Mouse (Mus musculus) intestine, postnatal 0 days (tissue): ENCODE data around the gene Arfgap2. TPM values are rescaled to one million over a fixed set of nuclear protein-coding genes. Genes with fewer than 3 reads are reported as not detected.

Experiments
- ATAC-seq: fragments of 200-750 bp; cut with Nextera tagmentation; 2 replicates; pipeline ENCODE4 v1.8.0; 2017; ENCODE audit warnings: mild to moderate bottlenecking, moderate TSS enrichment, moderate library complexity
- H3K27ac ChIP-seq: fragments of 300-500 bp; sonication (generic); 2 replicates; pipeline ENCODE4 v1.5.1; 2014; ENCODE audit warnings: mild to moderate bottlenecking, low read depth, low read length, moderate library complexity
- H3K27me3 ChIP-seq: fragments of 300-500 bp; sonication (generic); replicated peaks from 2 replicates; pipeline ENCODE4 v1.6.1; 2014; ENCODE audit warnings: low read length, mixed read lengths; ENCODE audit not compliant: control insufficient read depth, insufficient read depth
- H3K36me3 ChIP-seq: fragments of 300-500 bp; sonication (generic); 2 replicates; pipeline ENCODE4 v1.6.1; 2014; ENCODE audit warnings: mild to moderate bottlenecking, moderate library complexity; ENCODE audit not compliant: control insufficient read depth, insufficient read depth
- H3K4me1 ChIP-seq: fragments of 300-500 bp; sonication (generic); replicated peaks from 2 replicates; pipeline ENCODE4 v1.6.1; 2014; ENCODE audit warnings: antibody characterized with exemption, low read length, mixed read lengths; ENCODE audit not compliant: control insufficient read depth, insufficient read depth
- H3K4me2 ChIP-seq: fragments of 300-500 bp; sonication (generic); replicated peaks from 2 replicates; pipeline ENCODE4 v1.6.1; 2014; ENCODE audit warnings: low read depth, mild to moderate bottlenecking, moderate library complexity
- H3K4me3 ChIP-seq: fragments of 300-500 bp; sonication (generic); 2 replicates; pipeline ENCODE4 v1.5.1; 2014; ENCODE audit warnings: low read depth, low read length
- H3K9ac ChIP-seq: fragments of 300-500 bp; sonication (generic); 2 replicates; pipeline ENCODE4 v1.6.1; 2014; ENCODE audit warnings: mild to moderate bottlenecking, low read depth, low read length
- H3K9me3 ChIP-seq: fragments of 300-500 bp; sonication (generic); 2 replicates; pipeline ENCODE4 v1.6.1; 2016; ENCODE audit warnings: mixed run types; ENCODE audit not compliant: control insufficient read depth
- CTCF ChIP-seq: sonication (generic); IDR thresholded peaks from 2 replicates; pipeline ENCODE4 v1.5.1; 2016; ENCODE audit warnings: low read depth, mild to moderate bottlenecking, control low read depth, antibody characterized with exemption, moderate library complexity
- WGBS: fragments of 180-500 bp; shearing (Covaris S2); extraction: QIAGEN DNeasy Blood & Tissue Kit; methylation state at CpG from one replicate; pipeline ENCODE4 v1.1.7; 2014; 5-methylcytosine and 5-hydroxymethylcytosine counted together
- polyA plus RNA-seq: library from polyadenylated mRNA; unstranded; fragments of >200 nt; fragmentation: Nextera tagmentation; extraction: Ambion mirVana; gene quantifications from 2 replicates; pipeline ENCODE4 v1.2.1, GENCODE M21; 2015

The Arfgap2 gene
- polyA plus RNA-seq, 1 experiment from 2014 or later = 37.6 TPM

- H3K4me2 ChIP-seq = no peak overlapping the region
- ATAC-seq = no peak
- H3K27me3 ChIP-seq = no peaks in the 10 kb centered on the region
- no peaks in the 10 kb centered on the region for H3K36me3 ChIP-seq
- no peaks in the 10 kb centered on the region for H3K9me3 ChIP-seq
- H3K4me3 ChIP-seq = no peak overlapping the region
- no peak overlapping the region for H3K9ac ChIP-seq
- H3K4me1 ChIP-seq = peaks cover 3% of the 10 kb centered on the region; the same call in 1 of the 2 replicates
- WGBS = 60% methylated on average over 3 of the region's 3 CpGs
- H3K27ac ChIP-seq = no peak overlapping the region
- TF ChIP-seq CTCF = no peak
These were observed 19.2 kb downstream of the Arfgap2 start for GRCm38 (mm10) chr2:91283972-91284371.

GRCm38 (mm10) chr2:91284375-91285199 lies 19.8 kb downstream of the Arfgap2 start:
- ATAC-seq = no peak
- H3K9ac ChIP-seq = no peak overlapping the region

GRCm38 (mm10) chr2:91285885-91286505 lies 21.2 kb downstream of the Arfgap2 start:
- no peaks in the 10 kb centered on the region for H3K4me1 ChIP-seq
- ATAC-seq = no peak
- H3K9ac ChIP-seq = no peak overlapping the region
- no peak overlapping the region for H3K27ac ChIP-seq
- no peak overlapping the region for H3K4me2 ChIP-seq
- 14% methylated on average over 7 of the region's 7 CpGs for WGBS
- no peaks in the 10 kb centered on the region for H3K36me3 ChIP-seq
- H3K9me3 ChIP-seq = no peaks in the 10 kb centered on the region
- TF ChIP-seq CTCF = peak; percentile 95
- no peak overlapping the region for H3K4me3 ChIP-seq
- no peaks in the 10 kb centered on the region for H3K27me3 ChIP-seq

More at GRCm38 (mm10) chr2:91284375-91285199, 19.8 kb downstream of the Arfgap2 start:
- no peaks in the 10 kb centered on the region for H3K27me3 ChIP-seq
- no peaks in the 10 kb centered on the region for H3K9me3 ChIP-seq
- peaks cover under 1% of the 10 kb centered on the region; the same call in 1 of the 2 replicates for H3K4me1 ChIP-seq
- H3K4me3 ChIP-seq = no peak overlapping the region
- WGBS = 63% methylated on average over 13 of the region's 13 CpGs
- H3K4me2 ChIP-seq = no peak overlapping the region
- H3K27ac ChIP-seq = peak overlapping the region; percentile 9; the same call in 1 of the 2 replicates
- H3K36me3 ChIP-seq = no peaks in the 10 kb centered on the region
- no peak for TF ChIP-seq CTCF

DNA sequence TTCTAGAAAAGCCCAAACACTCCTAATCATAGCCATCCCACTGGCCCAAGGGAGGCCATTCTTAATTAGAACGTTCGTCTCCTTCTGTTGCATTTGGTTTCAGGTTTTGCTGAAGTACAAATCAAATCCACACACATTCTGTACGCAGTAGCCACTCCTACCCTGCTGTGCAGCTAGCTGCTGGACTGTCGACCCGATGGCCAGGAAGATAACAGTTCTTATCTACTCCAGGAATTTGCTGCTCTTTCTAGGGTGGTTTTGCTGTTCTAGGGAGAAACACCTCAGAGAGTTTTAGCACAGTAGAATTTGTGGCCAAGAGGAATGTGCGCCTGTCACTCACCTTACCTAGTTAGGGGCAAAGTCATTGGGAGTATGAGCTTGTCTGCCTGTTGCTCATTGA lies 22.8 kb downstream of the Arfgap2 start:
- no peaks in the 10 kb centered on the region for H3K9me3 ChIP-seq
- no peak overlapping the region for H3K4me3 ChIP-seq
- no peaks in the 10 kb centered on the region for H3K27me3 ChIP-seq
- H3K4me1 ChIP-seq = no peaks in the 10 kb centered on the region
- peak; percentile 52 for ATAC-seq
- TF ChIP-seq CTCF = no peak
- H3K4me2 ChIP-seq = no peak overlapping the region
- peak overlapping the region; percentile 50 for H3K27ac ChIP-seq
- 29% methylated on average over 6 of the region's 6 CpGs for WGBS
- no peak overlapping the region for H3K9ac ChIP-seq
- no peaks in the 10 kb centered on the region for H3K36me3 ChIP-seq

GRCm38 (mm10) chr2:91291197-91292007 lies 26.6 kb downstream of the Arfgap2 start:
- H3K4me1 ChIP-seq = no peaks in the 10 kb centered on the region
- no peak overlapping the region for H3K9ac ChIP-seq
- H3K36me3 ChIP-seq = no peaks in the 10 kb centered on the region
- H3K27ac ChIP-seq = no peak overlapping the region
- no peaks in the 10 kb centered on the region for H3K27me3 ChIP-seq
- no peak overlapping the region for H3K4me3 ChIP-seq
- no peaks in the 10 kb centered on the region for H3K9me3 ChIP-seq
- no peak for TF ChIP-seq CTCF
- WGBS = 80% methylated on average over 12 of the region's 12 CpGs
- no peak for ATAC-seq
- H3K4me2 ChIP-seq = no peak overlapping the region

DNA sequence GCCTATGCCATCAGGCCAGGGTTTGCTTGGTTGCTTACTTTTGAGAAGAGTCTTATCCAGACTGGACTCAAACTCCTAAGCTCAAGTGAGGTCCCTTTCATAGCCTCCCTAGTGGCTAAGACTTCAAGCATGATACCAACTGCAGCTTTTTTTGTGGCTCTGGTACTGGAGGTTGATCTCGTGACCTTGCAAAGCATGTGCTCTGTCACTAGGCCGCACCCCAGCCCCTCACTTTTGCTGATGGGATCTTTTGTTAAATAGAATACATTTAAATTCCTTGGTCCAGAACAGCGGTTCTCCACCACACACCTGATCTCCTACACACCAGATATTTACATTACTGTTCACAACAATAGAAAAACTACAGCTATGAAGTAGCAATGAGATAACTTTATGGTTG lies 29.5 kb downstream of the Arfgap2 start:
- no peaks in the 10 kb centered on the region for H3K9me3 ChIP-seq
- H3K4me2 ChIP-seq = no peak overlapping the region
- WGBS = 91% methylated on average over 3 of the region's 3 CpGs
- no peak overlapping the region for H3K27ac ChIP-seq
- no peak for ATAC-seq
- no peaks in the 10 kb centered on the region for H3K4me1 ChIP-seq
- H3K36me3 ChIP-seq = no peaks in the 10 kb centered on the region
- no peak overlapping the region for H3K4me3 ChIP-seq
- no peak overlapping the region for H3K9ac ChIP-seq
- TF ChIP-seq CTCF = no peak
- no peaks in the 10 kb centered on the region for H3K27me3 ChIP-seq
